Mouse (Mus musculus) cerebellum, adult 2 months (tissue): ENCODE data around the gene Gpr83.

Experiments
- CTCF ChIP-seq: fragments of 200-500 bp; IDR thresholded peaks from 2 replicates; pipeline ENCODE4 v1.5.1; 2011; ENCODE audit warnings: low read depth, mild to moderate bottlenecking, control low read depth, low read length, moderate library complexity, borderline replicate concordance; ENCODE audit not compliant: insufficient read depth
- POLR2A ChIP-seq: fragments of 200-500 bp; IDR thresholded peaks from 2 replicates; pipeline ENCODE4 v1.6.1; 2011; ENCODE audit warnings: low read length, control low read depth, borderline replicate concordance; ENCODE audit not compliant: insufficient read depth

GRCm38 (mm10) chr9:14907816-14908415 is 47.9 kb downstream of the Gpr83 start:
- TF ChIP-seq POLR2A (no peak), CTCF (no peak)
